Mouse (Mus musculus): ENCODE results near the gene Zbtb24.

Zbtb24 gene

GRCm38 (mm10) chr10:41470693-41471092, 20.5 kb downstream of the Zbtb24 start:
- no peak for DNase-seq

- no peak for DNase-seq
These were observed 22.4 kb downstream of the Zbtb24 start for GRCm38 (mm10) chr10:41472534-41472933.

- no peak for DNase-seq
These were observed 22.8 kb downstream of the Zbtb24 start for GRCm38 (mm10) chr10:41472962-41473481.

- no peak for DNase-seq
These were observed 23.7 kb downstream of the Zbtb24 start for GRCm38 (mm10) chr10:41473782-41474468.

GRCm38 (mm10) chr10:41474981-41475391, 24.8 kb downstream of the Zbtb24 start:
- no peak for DNase-seq

GRCm38 (mm10) chr10:41476171-41477017, 26.2 kb downstream of the Zbtb24 start, which contains the start of gene Mical1:
Mical1 (plus strand) TSS chr10:41476314.
- peak; percentile 76 for DNase-seq

GRCm38 (mm10) chr10:41477018-41477277, 26.8 kb downstream of the Zbtb24 start:
- DNase-seq, result peak; percentile 82

- DNase-seq, result peak; percentile 78
These were observed 27.3 kb downstream of the Zbtb24 start for GRCm38 (mm10) chr10:41477278-41478181.

- no peak for DNase-seq
These were observed 29.8 kb downstream of the Zbtb24 start for GRCm38 (mm10) chr10:41479961-41480360.

GRCm38 (mm10) chr10:41480938-41481880, 31.0 kb downstream of the Zbtb24 start:
- no peak for DNase-seq

GRCm38 (mm10) chr10:41482446-41482845, 32.3 kb downstream of the Zbtb24 start:
- DNase-seq, result no peak

- no peak for DNase-seq
These were observed 35.6 kb downstream of the Zbtb24 start for GRCm38 (mm10) chr10:41485778-41486177.

GRCm38 (mm10) chr10:41486506-41487170, 36.5 kb downstream of the Zbtb24 start:
- DNase-seq, result no peak

GRCm38 (mm10) chr10:41488877-41489276, 38.7 kb downstream of the Zbtb24 start:
- DNase-seq, result no peak

GRCm38 (mm10) chr10:41489294-41489693, 39.1 kb downstream of the Zbtb24 start:
- DNase-seq, result no peak

GRCm38 (mm10) chr10:41489708-41490517, 39.7 kb downstream of the Zbtb24 start, which contains the start of the genes Smpd2 and Ppil6:
Smpd2 (minus strand) TSS chr10:41490369.
Ppil6 (plus strand) TSS chr10:41490439.
- peak; percentile 97 for DNase-seq

GRCm38 (mm10) chr10:41490518-41490873, 40.3 kb downstream of the Zbtb24 start:
- DNase-seq, result no peak

- DNase-seq, result no peak
These were observed 40.9 kb downstream of the Zbtb24 start for GRCm38 (mm10) chr10:41491111-41491510.

- DNase-seq, result no peak
These were observed 50.8 kb downstream of the Zbtb24 start for GRCm38 (mm10) chr10:41500941-41501340.

GRCm38 (mm10) chr10:41504996-41505395, 54.8 kb downstream of the Zbtb24 start:
- no peak for DNase-seq
